Mouse (Mus musculus): ENCODE results near the gene Slc28a3.

DNA sequence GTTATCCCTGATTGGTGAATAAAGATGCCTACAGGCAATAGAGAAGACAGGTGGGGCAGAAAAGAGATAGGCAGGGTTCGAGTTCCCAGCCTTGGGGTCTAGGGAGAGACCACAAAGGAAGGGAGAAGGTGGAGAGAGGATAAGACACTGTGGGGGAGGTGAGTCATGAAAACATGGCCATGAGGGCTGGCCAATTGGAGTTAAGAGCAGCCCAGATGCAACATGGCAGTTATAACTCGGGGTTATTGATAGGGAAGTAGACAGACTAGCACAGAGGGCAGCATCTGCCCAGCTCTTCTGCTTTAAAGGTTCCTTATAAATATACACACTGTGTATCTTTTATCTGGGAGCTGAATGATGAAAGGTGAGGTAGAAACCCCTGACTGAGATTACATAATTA, 98.8 kb downstream of the Slc28a3 start:
- no peak for TF ChIP-seq POLR2A (IDR thresholded peaks at IDR 0.05; ENCODE audit: low read depth, low read length)
- no peak for TF ChIP-seq CTCF (IDR thresholded peaks at IDR 0.05; ENCODE audit: borderline replicate concordance, insufficient read depth, low read length)

Data from embryonic fibroblast, embryonic 13.5 days (primary cell).